Mouse (Mus musculus) heart, adult 2 months (tissue): ENCODE data around the gene Fhad1. TPM values are rescaled to one million over a fixed set of nuclear protein-coding genes. Genes with fewer than 3 reads are reported as not detected.

Experiments
- DNase-seq, 2 experiments: peaks; one replicate each; pipeline ENCODE4 v3.0.0; 2021
- H3K27ac ChIP-seq: fragments of 200-600 bp; 2 replicates; pipeline ENCODE4 v1.8.1; 2022
- H3K27me3 ChIP-seq: fragments of 200-500 bp; 2 replicates; pipeline ENCODE4 v1.6.1; 2012; ENCODE audit warnings: mild to moderate bottlenecking, low read length, inconsistent platforms, mixed read lengths; ENCODE audit not compliant: control insufficient read depth, insufficient read depth
- H3K36me3 ChIP-seq: fragments of 200-500 bp; 2 replicates; pipeline ENCODE4 v1.6.1; 2012; ENCODE audit warnings: low read length, inconsistent platforms; ENCODE audit not compliant: control insufficient read depth, insufficient read depth
- H3K4me1 ChIP-seq: fragments of 200-500 bp; 2 replicates; pipeline ENCODE4 v1.6.1; 2011; ENCODE audit warnings: low read length; ENCODE audit not compliant: control insufficient read depth, insufficient read depth
- H3K4me3 ChIP-seq: fragments of 200-600 bp; 2 replicates; pipeline ENCODE4 v1.8.1; 2022
- H3K79me2 ChIP-seq: fragments of 200-500 bp; replicated peaks from 2 replicates; pipeline ENCODE4 v1.6.1; 2012; ENCODE audit warnings: mild to moderate bottlenecking, inconsistent platforms, low read length, moderate library complexity, mixed read lengths; ENCODE audit not compliant: control insufficient read depth, insufficient read depth
- H3K9ac ChIP-seq: fragments of 200-500 bp; 2 replicates; pipeline ENCODE4 v1.6.1; 2012; ENCODE audit warnings: low read depth, mild to moderate bottlenecking, control low read depth, inconsistent platforms, low read length, mixed read lengths
- CTCF ChIP-seq: fragments of 200-600 bp; IDR thresholded peaks from 2 replicates; pipeline ENCODE4 v1.8.1; 2022; ENCODE audit warnings: antibody characterized with exemption, mild to moderate bottlenecking, moderate library complexity
- EP300 ChIP-seq: fragments of 200-500 bp; IDR thresholded peaks from 2 replicates; pipeline ENCODE4 v1.6.1; 2011; ENCODE audit warnings: low read depth, low read length, control low read depth; ENCODE audit not compliant: insufficient read depth
- POLR2A ChIP-seq: fragments of 200-500 bp; IDR thresholded peaks from 2 replicates; pipeline ENCODE4 v1.6.1; 2011; ENCODE audit warnings: mild to moderate bottlenecking, low read depth, low read length, control low read depth; ENCODE audit not compliant: insufficient read depth
- WGBS: fragments of 180-500 bp; shearing (Covaris S2); methylation state at CpG from one replicate; pipeline ENCODE4 v1.1.7; 2018; 5-methylcytosine and 5-hydroxymethylcytosine counted together
- intact Hi-C: fragments of 180-260 bp; cut with DNase I; formaldehyde crosslinking; loops from one replicate; pipeline ENCODE4 v1.15.1; 2025
- polyA plus RNA-seq: library from polyadenylated mRNA; depleted of rRNA; stranded (reverse); fragments of >200 nt; gene quantifications from 2 replicates; pipeline ENCODE4 v1.2.3, GENCODE M21; 2012
- total RNA-seq, 2 experiments: library from RNA; stranded (reverse); gene quantifications; 2 replicates each; pipeline ENCODE4 v1.2.3; 2021

Fhad1 gene
- total and polyA plus RNA-seq, 3 experiments, result 0.47 to 0.55 (median 0.53) TPM

GRCm38 (mm10) chr4:141862867-141863266 lies 152.0 kb downstream of the Fhad1 start:
- DNase-seq, result no peak
- H3K27me3 ChIP-seq, result no peaks in the 10 kb centered on the region
- H3K9ac ChIP-seq, result no peak overlapping the region
- intact Hi-C loops, result no loop called here
- no peaks in the 10 kb centered on the region for H3K79me2 ChIP-seq
- H3K27ac ChIP-seq, result 0 out of 2 replicates have a peak overlapping the region, but pooled peaks have one; percentile 21
- peaks cover 9% of the 10 kb centered on the region for H3K4me1 ChIP-seq
- H3K4me3 ChIP-seq, result no peak overlapping the region
- 0 out of 2 replicates have a peak, but pooled peaks have one; percentile 46 for TF ChIP-seq EP300
- no peak for TF ChIP-seq CTCF
- 41% methylated on average over 5 of the region's 5 CpGs for WGBS
- no peaks in the 10 kb centered on the region for H3K36me3 ChIP-seq

DNA sequence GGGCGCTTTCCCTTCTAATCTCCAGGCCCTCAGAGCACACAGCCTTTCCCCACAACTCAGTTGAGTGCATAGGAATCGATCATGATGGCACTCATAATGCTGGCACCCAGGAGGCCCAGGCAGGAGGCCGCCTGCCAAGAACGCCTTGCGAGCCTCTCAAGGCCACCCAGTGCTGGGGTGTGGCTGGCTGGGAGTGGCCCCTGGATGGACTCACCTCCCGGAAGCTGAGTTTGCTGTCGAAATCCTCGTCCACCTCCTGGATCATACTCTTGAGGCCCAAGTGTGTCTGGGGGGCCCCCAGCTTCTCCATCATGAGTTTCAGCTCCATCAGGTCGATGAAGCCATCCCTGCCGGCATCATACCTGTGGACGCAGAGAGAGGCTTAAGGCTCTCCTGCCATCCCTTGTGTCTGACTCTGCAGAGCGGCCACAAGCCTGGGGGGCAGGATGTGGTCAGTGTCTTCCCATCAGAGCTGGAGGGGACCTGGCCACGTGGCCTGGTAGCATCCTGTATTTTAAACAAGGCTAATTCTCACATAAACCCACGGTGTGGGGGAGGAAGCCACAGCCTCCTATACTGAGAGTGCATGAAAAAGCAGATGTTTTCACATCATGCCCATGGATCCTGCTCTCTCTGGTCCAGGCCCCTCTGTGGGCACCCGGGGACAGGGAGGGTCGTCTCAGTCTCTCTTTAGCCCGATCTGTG lies 153.1 kb downstream of the Fhad1 start:
- intact Hi-C loops, result no loop called here
- Histone ChIP-seq H3K27me3 (no peaks in the 10 kb centered on the region), H3K36me3 (no peaks in the 10 kb centered on the region), H3K4me1 (peaks cover 7% of the 10 kb centered on the region), H3K27ac (no peak overlapping the region), H3K79me2 (no peaks in the 10 kb centered on the region), H3K4me3 (no peak overlapping the region), H3K9ac (no peak overlapping the region)
- WGBS, result 89% methylated on average over 17 of the region's 17 CpGs
- no peak for TF ChIP-seq CTCF
- no peak for TF ChIP-seq POLR2A
- TF ChIP-seq EP300, result no peak
- DNase-seq, result no peak

DNA sequence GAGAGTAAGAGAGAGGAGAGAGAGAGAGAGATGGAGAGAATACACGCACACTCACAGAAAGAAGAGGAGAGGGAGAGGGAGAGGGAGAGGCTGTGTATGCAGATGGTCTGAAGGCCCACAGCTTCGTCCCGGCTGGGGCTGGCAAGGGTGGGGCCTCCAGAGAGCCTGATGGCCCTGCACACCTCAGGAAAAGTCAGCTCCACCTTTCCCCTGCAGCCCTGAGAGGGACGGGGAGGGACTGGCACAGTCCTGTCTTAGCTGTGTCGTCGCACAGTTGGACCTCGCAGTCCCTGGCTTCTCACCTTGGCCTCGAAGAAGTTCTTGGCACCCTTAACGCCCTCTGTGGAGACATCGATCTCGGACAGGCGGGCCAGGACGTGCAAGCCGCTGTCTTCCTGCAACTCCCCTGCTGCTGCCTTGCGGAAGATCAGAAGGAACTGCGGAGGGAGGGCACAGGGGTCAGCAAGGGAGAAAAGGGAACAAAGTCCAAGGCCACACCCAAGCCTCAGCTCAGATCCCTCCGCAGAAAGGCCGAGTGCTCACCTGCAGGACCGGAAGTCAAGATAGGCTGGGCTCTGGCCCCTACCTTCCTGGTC lies 154.5 kb downstream of the Fhad1 start:
- no peak overlapping the region for H3K9ac ChIP-seq
- intact Hi-C loops, result no loop called here
- no peaks in the 10 kb centered on the region for H3K27me3 ChIP-seq
- no peaks in the 10 kb centered on the region for H3K79me2 ChIP-seq
- TF ChIP-seq CTCF (no peak), EP300 (no peak), POLR2A (no peak)
- no peak overlapping the region for H3K27ac ChIP-seq
- no peak overlapping the region for H3K4me3 ChIP-seq
- H3K4me1 ChIP-seq, result peaks cover 6% of the 10 kb centered on the region
- 79% methylated on average over 19 of the region's 19 CpGs for WGBS
- H3K36me3 ChIP-seq, result no peaks in the 10 kb centered on the region
- no peak for DNase-seq

DNA sequence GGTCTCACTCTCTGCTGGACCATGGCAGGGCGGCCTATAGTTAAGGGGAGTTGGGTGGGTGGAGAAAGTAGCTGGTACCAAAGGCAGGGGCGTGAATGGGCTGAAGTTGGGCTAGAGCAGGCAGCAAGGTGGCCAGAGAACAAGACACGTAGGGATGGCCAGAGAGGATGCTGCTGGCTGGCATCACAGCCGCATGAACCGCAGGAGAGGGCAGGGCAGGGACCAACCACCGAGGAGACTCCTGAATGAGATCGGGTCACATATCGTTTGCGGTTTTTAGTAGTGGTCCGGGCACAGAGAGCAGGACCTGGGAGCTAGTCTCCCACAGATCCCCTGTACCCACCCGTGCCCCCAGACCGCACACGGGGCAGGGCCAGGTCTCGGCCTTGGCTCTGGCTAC lies 155.5 kb downstream of the Fhad1 start:
- TF ChIP-seq CTCF (no peak), EP300 (no peak), POLR2A (no peak)
- intact Hi-C loops, result loop anchor here (5.0 kb wide), 1 partner anchor 472 kb away; no protein-coding TSS in a partner anchor
- H3K27ac ChIP-seq, result no peak overlapping the region
- H3K4me1 ChIP-seq, result peaks cover 6% of the 10 kb centered on the region
- 95% methylated on average over 14 of the region's 14 CpGs for WGBS
- H3K9ac ChIP-seq, result no peak overlapping the region
- H3K27me3 ChIP-seq, result no peaks in the 10 kb centered on the region
- H3K4me3 ChIP-seq, result no peak overlapping the region
- H3K79me2 ChIP-seq, result no peaks in the 10 kb centered on the region
- DNase-seq, result no peak
- H3K36me3 ChIP-seq, result no peaks in the 10 kb centered on the region

DNA sequence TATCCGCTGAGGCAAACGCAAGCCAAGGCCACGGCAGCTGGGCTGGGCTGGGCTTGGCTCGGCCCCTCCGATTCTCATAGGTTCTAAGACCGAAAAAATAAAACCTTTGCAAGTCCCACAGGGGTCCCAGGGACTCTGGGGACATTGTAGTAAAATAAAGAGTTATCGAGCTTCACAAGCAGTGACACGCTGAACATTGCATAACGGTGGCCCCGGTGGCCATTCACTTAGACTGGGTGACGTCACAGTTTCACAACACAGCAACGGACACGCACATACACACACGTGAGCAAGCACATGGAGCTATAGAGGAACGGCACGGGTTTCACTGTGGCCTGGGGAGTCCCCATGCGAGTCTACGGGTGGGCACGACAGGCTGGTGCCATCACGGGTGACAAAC lies 156.4 kb downstream of the Fhad1 start:
- TF ChIP-seq CTCF (no peak), POLR2A (no peak), EP300 (peak; percentile 57; the same call in 1 of the 2 replicates)
- no peaks in the 10 kb centered on the region for H3K79me2 ChIP-seq
- intact Hi-C loops, result loop anchor here (5.0 kb wide), 1 partner anchor 471 kb away; no protein-coding TSS in a partner anchor
- no peak overlapping the region for H3K27ac ChIP-seq
- no peaks in the 10 kb centered on the region for H3K27me3 ChIP-seq
- peaks cover 6% of the 10 kb centered on the region for H3K4me1 ChIP-seq
- whole genome bisulfite sequencing, result 67% methylated on average over 20 of the region's 20 CpGs
- H3K9ac ChIP-seq, result no peak overlapping the region
- DNase-seq, result no peak
- H3K4me3 ChIP-seq, result no peak overlapping the region
- no peaks in the 10 kb centered on the region for H3K36me3 ChIP-seq

DNA sequence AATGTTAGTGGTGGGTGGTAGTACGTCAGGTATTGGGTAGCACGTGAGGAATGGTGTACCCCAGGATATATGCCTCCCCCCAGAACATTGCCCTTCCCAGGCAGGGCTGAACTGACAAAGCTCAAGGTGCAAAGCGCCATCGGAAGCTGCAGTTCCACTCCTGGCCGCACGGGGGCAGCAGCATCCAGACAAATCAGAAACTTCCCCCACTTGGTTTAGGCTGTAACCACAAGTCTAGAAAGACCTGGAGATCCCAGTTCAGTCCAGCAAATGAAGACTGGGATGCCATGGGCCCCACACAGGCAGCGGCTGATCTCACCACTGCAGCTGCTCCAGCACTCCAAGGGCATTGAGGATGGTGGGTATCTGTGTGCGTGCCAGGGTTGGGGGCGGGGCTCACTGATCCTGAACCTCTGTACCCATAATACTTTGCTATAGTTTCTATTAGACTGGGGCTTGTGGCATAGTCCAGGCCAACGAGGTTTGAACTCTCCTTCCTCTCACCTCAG lies 157.4 kb downstream of the Fhad1 start:
- Histone ChIP-seq H3K36me3 (no peaks in the 10 kb centered on the region), H3K4me3 (no peak overlapping the region), H3K9ac (no peak overlapping the region), H3K4me1 (peaks cover 2% of the 10 kb centered on the region; the same call in 1 of the 2 replicates), H3K27ac (no peak overlapping the region; the same call in 1 of the 2 replicates), H3K27me3 (no peaks in the 10 kb centered on the region), H3K79me2 (no peaks in the 10 kb centered on the region)
- TF ChIP-seq POLR2A, result no peak
- TF ChIP-seq CTCF, result peak; percentile 99
- peak; percentile 94 for TF ChIP-seq EP300
- intact Hi-C loops, result loop anchor here (1.0 to 5.0 kb wide), 2 partner anchors 101 to 470 kb away; no protein-coding TSS in a partner anchor
- WGBS, result 16% methylated on average over 10 of the region's 10 CpGs
- peak; percentile 78 to 89 for DNase-seq
